Mouse (Mus musculus) stomach, embryonic 15.5 days (tissue): ENCODE data around the gene Tgfa. TPM values are rescaled to one million over a fixed set of nuclear protein-coding genes. Genes with fewer than 3 reads are reported as not detected.

ENCODE experiments used
- ATAC-seq: fragments of 200-750 bp; cut with Nextera tagmentation; 2 replicates; pipeline ENCODE4 v1.8.0; 2017; ENCODE audit warnings: low read depth, moderate number of reproducible peaks, moderate TSS enrichment; ENCODE audit not compliant: insufficient read depth, low FRiP score
- H3K27ac ChIP-seq: fragments of 300-500 bp; sonication (generic); 2 replicates; pipeline ENCODE4 v1.5.1; 2015; ENCODE audit warnings: mild to moderate bottlenecking, inconsistent platforms
- H3K27me3 ChIP-seq: fragments of 300-500 bp; sonication (generic); replicated peaks from 2 replicates; pipeline ENCODE4 v1.6.1; 2015; ENCODE audit warnings: inconsistent platforms
- H3K36me3 ChIP-seq: fragments of 300-500 bp; sonication (generic); 2 replicates; pipeline ENCODE4 v1.6.1; 2015; ENCODE audit warnings: inconsistent platforms
- H3K4me1 ChIP-seq: fragments of 300-500 bp; sonication (generic); 2 replicates; pipeline ENCODE4 v1.6.1; 2015; ENCODE audit warnings: inconsistent platforms
- H3K4me2 ChIP-seq: fragments of 300-500 bp; sonication (generic); 2 replicates; pipeline ENCODE4 v1.6.1; 2015; ENCODE audit warnings: mild to moderate bottlenecking, inconsistent platforms
- H3K4me3 ChIP-seq: fragments of 300-500 bp; sonication (generic); replicated peaks from 2 replicates; pipeline ENCODE4 v1.5.1; 2015; ENCODE audit warnings: inconsistent platforms
- H3K9ac ChIP-seq: fragments of 300-500 bp; sonication (generic); 2 replicates; pipeline ENCODE4 v1.6.1; 2015; ENCODE audit warnings: inconsistent platforms
- H3K9me3 ChIP-seq: fragments of 300-500 bp; sonication (generic); 2 replicates; pipeline ENCODE4 v1.6.1; 2016; ENCODE audit warnings: inconsistent platforms
- WGBS: fragments of 180-500 bp; shearing (Covaris S2); methylation state at CpG from one replicate; pipeline ENCODE4 v1.1.7; 2015; 5-methylcytosine and 5-hydroxymethylcytosine counted together
- polyA plus RNA-seq: library from polyadenylated mRNA; unstranded; fragments of >200 nt; fragmentation: Nextera tagmentation; extraction: Ambion mirVana; gene quantifications from 2 replicates; pipeline ENCODE4 v1.2.1, GENCODE M21; 2015

The Tgfa gene
- polyA plus RNA-seq, 1 experiment from 2014 or later = 5.6 TPM

GRCm38 (mm10) chr6:86245965-86246364 is 50.9 kb downstream of the Tgfa start:
- no peak overlapping the region for H3K4me2 ChIP-seq
- H3K4me1 ChIP-seq = no peaks in the 10 kb centered on the region
- no peaks in the 10 kb centered on the region for H3K27me3 ChIP-seq
- H3K9ac ChIP-seq = no peak overlapping the region
- 43% methylated on average over 4 of the region's 4 CpGs for WGBS
- no peak overlapping the region for H3K27ac ChIP-seq
- H3K36me3 ChIP-seq = no peaks in the 10 kb centered on the region
- no peak for ATAC-seq
- H3K4me3 ChIP-seq = no peak overlapping the region
- no peaks in the 10 kb centered on the region for H3K9me3 ChIP-seq

DNA sequence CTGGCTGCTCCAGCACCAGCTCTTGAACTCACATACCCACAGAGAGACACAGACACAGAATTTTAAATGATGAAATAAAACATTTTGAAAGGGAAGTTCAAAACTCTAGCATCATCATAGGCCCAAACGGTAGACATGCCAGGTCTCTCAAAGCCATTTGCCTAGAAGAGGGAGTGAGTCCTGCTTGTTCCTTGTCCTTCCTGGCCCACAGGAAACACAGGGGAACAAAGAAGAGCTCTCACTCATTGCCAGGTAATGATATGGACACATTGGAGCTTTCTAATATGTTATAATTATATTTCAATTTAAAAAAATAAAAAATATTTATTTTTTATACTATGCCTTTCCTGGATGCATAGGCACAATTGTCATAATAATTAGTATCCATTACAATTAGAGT is 53.5 kb downstream of the Tgfa start:
- H3K9ac ChIP-seq = no peak overlapping the region
- no peaks in the 10 kb centered on the region for H3K27me3 ChIP-seq
- no peaks in the 10 kb centered on the region for H3K36me3 ChIP-seq
- no peak overlapping the region for H3K4me2 ChIP-seq
- H3K9me3 ChIP-seq = no peaks in the 10 kb centered on the region
- no peak for ATAC-seq
- H3K4me3 ChIP-seq = no peak overlapping the region
- no peaks in the 10 kb centered on the region for H3K4me1 ChIP-seq
- 92% methylated on average over 1 of the region's 1 CpGs for WGBS
- no peak overlapping the region for H3K27ac ChIP-seq

GRCm38 (mm10) chr6:86249042-86249441 is 54.0 kb downstream of the Tgfa start:
- H3K27me3 ChIP-seq = no peaks in the 10 kb centered on the region
- WGBS = 73% methylated on average over 16 of the region's 16 CpGs
- no peaks in the 10 kb centered on the region for H3K36me3 ChIP-seq
- H3K4me3 ChIP-seq = no peak overlapping the region
- ATAC-seq = no peak
- no peak overlapping the region for H3K4me2 ChIP-seq
- H3K9me3 ChIP-seq = no peaks in the 10 kb centered on the region
- no peaks in the 10 kb centered on the region for H3K4me1 ChIP-seq
- H3K27ac ChIP-seq = no peak overlapping the region
- no peak overlapping the region for H3K9ac ChIP-seq

DNA sequence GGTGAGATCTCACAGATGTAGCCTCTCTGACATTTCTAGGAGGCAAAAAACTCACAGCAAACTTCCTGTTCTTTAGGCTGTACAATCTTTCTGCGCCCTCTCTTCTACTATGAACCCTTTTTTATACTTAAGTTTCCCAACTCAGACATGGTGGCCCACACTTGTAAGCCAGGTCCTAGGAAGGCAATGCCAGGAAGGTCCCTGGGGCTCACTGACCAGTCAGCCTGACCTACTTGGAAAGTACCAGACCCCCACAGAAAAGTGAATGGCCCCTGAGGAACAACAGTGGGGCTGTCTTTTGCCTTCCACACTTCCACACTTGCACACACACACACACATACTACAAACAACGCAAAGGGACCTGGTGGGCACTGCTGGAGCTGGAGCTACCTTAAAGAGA is 55.2 kb downstream of the Tgfa start:
- no peaks in the 10 kb centered on the region for H3K36me3 ChIP-seq
- H3K4me1 ChIP-seq = no peaks in the 10 kb centered on the region
- H3K9ac ChIP-seq = no peak overlapping the region
- ATAC-seq = no peak
- no peak overlapping the region for H3K4me3 ChIP-seq
- no peaks in the 10 kb centered on the region for H3K9me3 ChIP-seq
- no peak overlapping the region for H3K4me2 ChIP-seq
- no peaks in the 10 kb centered on the region for H3K27me3 ChIP-seq
- H3K27ac ChIP-seq = no peak overlapping the region
- WGBS = 72% methylated on average over 2 of the region's 2 CpGs

DNA sequence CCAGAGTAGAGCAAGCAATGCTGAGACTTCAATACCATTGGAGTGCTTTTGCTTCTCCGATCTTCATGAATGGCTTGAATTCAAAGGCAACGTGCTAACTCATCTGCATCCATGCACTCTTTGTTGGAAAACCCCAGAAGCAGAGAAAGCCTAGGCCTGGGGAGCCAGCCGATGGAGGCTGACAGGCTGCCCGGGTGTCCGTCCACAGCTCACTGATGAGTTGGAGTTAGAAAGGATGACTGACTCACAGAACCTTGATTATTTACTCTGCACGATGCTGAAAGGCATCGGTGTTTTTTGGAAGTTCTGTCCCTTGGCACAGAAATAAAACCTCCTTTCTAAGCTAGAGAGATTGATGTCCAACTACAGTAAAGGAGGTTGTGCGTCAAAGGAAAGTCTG is 55.8 kb downstream of the Tgfa start:
- no peak for ATAC-seq
- Histone ChIP-seq H3K36me3 (no peaks in the 10 kb centered on the region), H3K27me3 (no peaks in the 10 kb centered on the region), H3K27ac (no peak overlapping the region), H3K9ac (no peak overlapping the region), H3K4me2 (no peak overlapping the region), H3K4me1 (no peaks in the 10 kb centered on the region), H3K4me3 (no peak overlapping the region), H3K9me3 (no peaks in the 10 kb centered on the region)
- 80% methylated on average over 8 of the region's 8 CpGs for WGBS

DNA sequence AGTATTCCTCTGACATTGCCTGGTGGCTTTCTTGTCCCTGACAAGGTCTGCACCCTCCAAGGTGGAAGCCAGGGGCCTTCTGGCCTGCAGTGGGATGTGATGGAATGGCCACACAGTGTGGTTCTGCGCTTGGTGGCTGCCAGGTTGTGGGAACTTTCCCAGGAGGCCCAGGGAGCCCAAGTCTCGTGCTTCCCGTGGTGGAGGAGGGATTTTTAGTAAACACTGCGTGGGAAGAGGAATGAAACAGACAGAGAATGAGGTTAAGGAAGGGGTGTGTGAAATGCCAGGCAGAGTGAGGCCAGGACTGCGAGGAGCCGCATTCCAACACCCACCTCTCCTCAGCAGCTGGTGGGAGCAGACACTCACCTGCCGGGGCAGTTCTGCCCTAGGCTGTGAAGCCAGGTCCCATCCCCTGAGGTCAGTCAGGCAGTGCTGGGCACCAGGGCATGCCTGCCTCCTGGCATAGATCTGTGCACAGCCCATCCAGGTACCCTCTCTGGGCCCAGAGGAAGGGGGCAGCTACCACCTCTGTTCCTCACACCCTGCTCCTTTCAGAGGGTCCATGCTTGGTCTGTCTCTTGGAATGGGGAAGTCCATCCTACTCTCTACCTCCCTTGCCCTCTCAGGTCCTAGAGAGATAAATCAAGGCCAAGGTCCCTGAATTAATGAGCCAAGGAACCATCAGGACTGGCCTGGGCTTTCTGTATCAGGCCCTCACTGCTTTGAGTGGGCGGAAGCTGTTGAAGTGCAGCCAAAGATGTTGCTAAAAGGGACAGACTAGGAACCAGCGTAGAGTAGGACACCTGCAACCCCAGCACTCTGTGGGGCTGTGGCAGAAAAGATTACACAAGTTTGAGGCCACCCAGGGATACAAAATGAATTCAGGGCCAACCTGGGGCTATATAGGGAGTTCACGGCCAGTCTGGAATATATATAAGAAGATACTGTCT is 57.4 kb downstream of the Tgfa start:
- ATAC-seq = peak; percentile 27; the same call in 1 of the 2 replicates
- no peaks in the 10 kb centered on the region for H3K4me1 ChIP-seq
- no peaks in the 10 kb centered on the region for H3K36me3 ChIP-seq
- H3K4me2 ChIP-seq = no peak overlapping the region
- H3K4me3 ChIP-seq = no peak overlapping the region
- no peak overlapping the region for H3K27ac ChIP-seq
- no peaks in the 10 kb centered on the region for H3K9me3 ChIP-seq
- WGBS = 51% methylated on average over 10 of the region's 10 CpGs
- H3K27me3 ChIP-seq = no peaks in the 10 kb centered on the region
- no peak overlapping the region for H3K9ac ChIP-seq

DNA sequence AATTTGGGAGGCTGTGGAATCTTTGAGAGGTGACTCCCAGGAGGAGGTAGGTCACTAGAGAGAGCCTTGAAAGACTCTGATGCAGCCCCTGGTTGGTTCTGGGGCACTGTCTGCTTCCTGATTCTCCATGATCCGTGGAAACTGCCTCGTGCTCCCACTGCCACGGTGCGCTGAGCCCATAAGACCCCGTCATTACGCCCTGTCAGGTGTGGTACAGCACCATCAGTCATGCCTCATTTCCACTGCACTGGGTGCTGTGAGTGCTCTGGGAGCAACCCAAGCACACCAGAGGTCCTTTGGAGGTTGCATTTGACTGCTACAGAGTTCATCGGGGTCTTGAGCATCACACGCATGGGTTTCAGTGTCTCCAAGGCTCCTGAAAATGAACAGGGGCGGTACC is 60.9 kb downstream of the Tgfa start:
- H3K4me3 ChIP-seq = no peak overlapping the region
- ATAC-seq = no peak
- H3K4me2 ChIP-seq = no peak overlapping the region
- WGBS = 89% methylated on average over 9 of the region's 9 CpGs
- no peaks in the 10 kb centered on the region for H3K9me3 ChIP-seq
- no peaks in the 10 kb centered on the region for H3K27me3 ChIP-seq
- H3K36me3 ChIP-seq = no peaks in the 10 kb centered on the region
- H3K9ac ChIP-seq = no peak overlapping the region
- H3K27ac ChIP-seq = no peak overlapping the region
- no peaks in the 10 kb centered on the region for H3K4me1 ChIP-seq

DNA sequence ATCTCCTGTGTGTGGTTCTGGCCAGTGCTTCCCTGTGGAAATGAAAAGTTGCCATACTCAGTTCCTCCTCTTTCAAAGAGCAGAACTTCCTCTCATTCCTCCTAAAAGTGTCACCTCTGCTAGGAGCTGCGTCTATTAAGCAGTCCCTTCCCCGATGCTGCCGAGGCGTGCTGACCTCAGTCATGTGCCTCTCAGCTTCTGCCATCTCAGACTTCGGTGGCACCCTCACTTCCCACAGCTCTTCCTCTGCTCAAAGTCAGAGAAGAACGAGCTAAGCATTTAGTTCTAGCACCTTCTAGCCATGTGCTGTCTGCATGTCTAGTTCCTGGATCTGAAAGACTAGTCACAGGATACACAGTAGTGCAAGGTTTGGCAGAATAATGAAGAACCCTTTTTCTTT is 64.2 kb downstream of the Tgfa start:
- no peaks in the 10 kb centered on the region for H3K9me3 ChIP-seq
- H3K9ac ChIP-seq = no peak overlapping the region
- no peak overlapping the region for H3K4me2 ChIP-seq
- H3K27me3 ChIP-seq = no peaks in the 10 kb centered on the region
- ATAC-seq = no peak
- H3K4me3 ChIP-seq = no peak overlapping the region
- no peak overlapping the region for H3K27ac ChIP-seq
- no peaks in the 10 kb centered on the region for H3K36me3 ChIP-seq
- no peaks in the 10 kb centered on the region for H3K4me1 ChIP-seq
- 79% methylated on average over 6 of the region's 6 CpGs for WGBS

DNA sequence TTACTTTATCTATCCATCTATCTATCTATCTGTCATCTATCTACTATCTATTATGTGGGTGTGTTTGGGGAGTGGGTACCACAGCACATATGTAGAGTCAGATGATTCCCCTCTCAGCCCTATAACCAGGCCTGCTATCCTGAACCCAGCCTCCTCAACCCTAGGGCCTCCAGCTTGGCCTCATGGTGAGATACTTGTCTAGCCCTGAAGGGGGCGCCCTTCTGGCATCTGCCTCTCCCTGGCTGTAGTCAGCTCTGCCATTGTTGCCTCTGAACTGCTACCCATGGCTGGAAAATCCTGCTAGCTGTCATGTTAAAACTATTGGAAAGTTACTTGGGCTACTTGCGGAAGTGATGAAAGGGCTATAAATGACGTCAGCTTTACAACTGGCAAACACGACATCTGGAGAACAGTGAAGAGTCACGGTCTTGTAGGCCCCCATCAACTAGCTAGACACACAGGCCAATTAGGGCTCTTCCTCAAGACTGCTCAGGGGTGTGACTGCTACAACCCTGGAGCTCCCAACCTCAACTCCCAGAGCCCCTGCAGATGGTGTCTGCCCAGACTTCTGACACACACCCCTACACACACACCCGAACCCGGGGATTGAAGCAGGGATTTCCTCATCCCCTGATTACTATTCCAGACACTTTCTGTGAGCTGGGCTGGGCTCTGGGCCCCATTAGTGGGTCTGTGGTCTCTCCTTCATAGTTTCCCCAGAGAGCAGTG is 65.5 kb downstream of the Tgfa start:
- Histone ChIP-seq H3K9me3 (no peaks in the 10 kb centered on the region), H3K4me1 (no peaks in the 10 kb centered on the region), H3K9ac (no peak overlapping the region), H3K4me2 (no peak overlapping the region), H3K27me3 (no peaks in the 10 kb centered on the region), H3K4me3 (no peak overlapping the region), H3K36me3 (no peaks in the 10 kb centered on the region), H3K27ac (no peak overlapping the region)
- peak; percentile 27; the same call in 1 of the 2 replicates for ATAC-seq
- WGBS = 71% methylated on average over 7 of the region's 7 CpGs

- ATAC-seq = no peak
These were observed 71.8 kb downstream of the Tgfa start for GRCm38 (mm10) chr6:86266786-86267185.

DNA sequence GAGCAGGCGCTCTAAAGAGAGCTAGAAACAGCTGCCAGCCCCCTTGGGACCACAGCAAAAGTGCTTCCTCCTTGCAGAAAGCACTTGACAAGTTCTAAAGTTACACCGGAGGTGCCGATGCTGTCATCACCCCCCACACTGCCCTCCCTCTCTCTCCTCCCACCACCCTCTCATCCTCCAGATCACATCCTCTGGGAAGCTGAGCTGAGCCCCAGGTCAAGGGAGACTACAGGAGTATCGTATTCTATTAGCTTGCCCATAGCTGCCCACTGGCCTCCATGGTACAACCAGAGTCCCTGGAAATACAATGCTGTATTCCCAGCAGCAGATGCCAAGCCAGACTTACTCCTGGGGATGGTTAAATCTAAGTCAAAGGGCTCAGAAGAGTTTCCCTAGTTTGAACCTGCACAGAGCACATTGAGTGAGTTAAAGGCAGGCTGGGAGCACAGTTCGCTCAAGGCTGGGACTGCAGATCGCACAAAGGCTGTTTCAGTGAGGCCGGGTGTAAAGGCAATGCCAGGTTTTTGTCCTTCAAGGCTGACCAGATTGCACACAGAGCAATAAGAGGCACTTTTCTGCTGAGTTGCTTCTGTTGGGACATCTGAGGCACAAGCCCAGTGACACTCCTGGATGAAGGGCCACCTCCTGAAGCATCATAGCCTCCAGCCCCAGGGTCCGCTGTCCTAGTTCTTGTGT is 75.5 kb downstream of the Tgfa start:
- 60% methylated on average over 8 of the region's 8 CpGs for WGBS
- Histone ChIP-seq H3K36me3 (no peaks in the 10 kb centered on the region), H3K4me3 (no peak overlapping the region), H3K9me3 (no peaks in the 10 kb centered on the region), H3K4me1 (no peaks in the 10 kb centered on the region), H3K9ac (no peak overlapping the region), H3K4me2 (no peak overlapping the region), H3K27ac (no peak overlapping the region), H3K27me3 (no peaks in the 10 kb centered on the region)
- no peak for ATAC-seq

More at GRCm38 (mm10) chr6:86266786-86267185, 71.8 kb downstream of the Tgfa start:
- 80% methylated on average over 5 of the region's 5 CpGs for WGBS
- no peaks in the 10 kb centered on the region for H3K27me3 ChIP-seq
- no peak overlapping the region for H3K27ac ChIP-seq
- H3K4me2 ChIP-seq = no peak overlapping the region
- no peak overlapping the region for H3K4me3 ChIP-seq
- no peaks in the 10 kb centered on the region for H3K9me3 ChIP-seq
- no peak overlapping the region for H3K9ac ChIP-seq
- H3K36me3 ChIP-seq = no peaks in the 10 kb centered on the region
- H3K4me1 ChIP-seq = no peaks in the 10 kb centered on the region

DNA sequence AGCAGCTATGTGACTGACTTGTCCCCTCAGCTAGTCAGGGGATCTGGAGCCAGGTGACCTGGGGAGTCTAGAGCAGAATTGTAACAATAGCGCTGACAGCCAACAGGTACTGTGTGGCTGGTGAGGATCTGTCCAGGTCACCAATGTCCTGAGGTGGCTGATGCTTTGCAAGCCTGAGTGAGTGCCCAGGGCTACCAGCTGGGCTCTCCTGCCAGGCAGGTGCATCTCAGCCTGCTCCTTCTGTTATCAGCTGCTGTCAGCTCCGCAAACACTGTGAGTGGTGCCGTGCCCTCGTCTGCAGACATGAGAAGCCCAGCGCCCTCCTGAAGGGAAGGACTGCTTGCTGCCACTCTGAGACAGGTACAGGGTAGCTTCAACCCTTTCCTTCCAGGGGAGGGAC is 76.1 kb downstream of the Tgfa start:
- 74% methylated on average over 5 of the region's 5 CpGs for WGBS
- no peak overlapping the region for H3K9ac ChIP-seq
- no peak overlapping the region for H3K4me2 ChIP-seq
- ATAC-seq = no peak
- no peaks in the 10 kb centered on the region for H3K27me3 ChIP-seq
- H3K27ac ChIP-seq = no peak overlapping the region
- no peaks in the 10 kb centered on the region for H3K4me1 ChIP-seq
- H3K4me3 ChIP-seq = no peak overlapping the region
- no peaks in the 10 kb centered on the region for H3K36me3 ChIP-seq
- no peaks in the 10 kb centered on the region for H3K9me3 ChIP-seq
